Mouse (Mus musculus) E14TG2a.4 (cell line): ENCODE measurements around the gene Mybph.

Experiments
- CTCF ChIP-seq: conservative IDR thresholded peaks from 2 replicates; pipeline ENCODE4 v1.5.1; 2014; ENCODE audit warnings: low read length
- NANOG ChIP-seq: IDR thresholded peaks from 2 replicates; pipeline ENCODE4 v1.6.1; 2014; ENCODE audit warnings: borderline replicate concordance, low read length, mixed read lengths
- POU5F1 ChIP-seq: IDR thresholded peaks from 2 replicates; pipeline ENCODE4 v1.6.1; 2014; ENCODE audit warnings: low read length, borderline replicate concordance

GRCm38 (mm10) chr1:134221172-134221571, 27.9 kb downstream of the Mybph start:
- TF ChIP-seq CTCF (no peak), NANOG (no peak), POU5F1 (no peak)
